Mouse (Mus musculus): ENCODE measurements at regions not wholly inside any gene's neighbourhood (a gene's known extent, or its start where the extent isn't known, plus 50 kb on each side); places are given as distances from the start of the nearest gene placed in this dataset.

DNA sequence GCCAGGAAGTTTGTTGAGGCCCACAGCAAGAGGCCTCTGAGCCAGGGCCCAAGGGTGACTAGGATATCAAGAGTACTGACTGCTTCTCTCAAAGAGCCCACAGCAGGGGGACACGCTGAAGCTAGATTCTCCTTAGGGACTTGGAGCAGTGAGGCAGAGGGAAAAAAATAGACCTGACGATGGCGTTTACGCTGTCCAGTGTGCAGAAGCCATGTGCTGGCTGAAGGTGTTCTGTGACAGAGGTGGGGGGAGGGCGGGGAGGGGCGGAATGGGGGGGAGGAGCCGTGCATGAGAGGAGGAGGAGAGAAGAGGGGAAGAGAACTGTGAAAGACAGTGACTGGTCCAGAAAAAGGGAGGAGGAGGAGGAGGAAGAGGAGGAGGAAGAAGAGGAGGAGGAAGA, 52.6 kb upstream of the Casz1 start:
- TF ChIP-seq POLR2A (IDR thresholded peaks at IDR 0.05; ENCODE audit: insufficient read depth, low read depth, low read length): no peak
- TF ChIP-seq CTCF (IDR thresholded peaks at IDR 0.05; ENCODE audit: insufficient read depth, low read depth, low read length): no peak

Data from olfactory bulb, adult 2 months (tissue).